Mouse (Mus musculus) thymus, adult 2 months (tissue): Measurements from ENCODE around the gene Maml3.
A peak's percentile ranks its signal among the peaks of the same experiment; 100 is the strongest.

Experiments
- CTCF ChIP-seq: fragments of 200-500 bp; IDR thresholded peaks from 2 replicates; pipeline ENCODE4 v1.5.1; 2012; ENCODE audit warnings: mild to moderate bottlenecking, control low read depth, low read length, moderate library complexity, borderline replicate concordance; ENCODE audit not compliant: control insufficient read depth, poor library complexity, insufficient read depth; ENCODE audit errors: extremely low read depth
- POLR2A ChIP-seq: fragments of 200-500 bp; IDR thresholded peaks from 2 replicates; pipeline ENCODE4 v1.6.1; 2012; ENCODE audit warnings: mild to moderate bottlenecking, low read length, control low read depth, moderate library complexity; ENCODE audit not compliant: control insufficient read depth, poor library complexity, insufficient read depth; ENCODE audit errors: extremely low read depth

DNA sequence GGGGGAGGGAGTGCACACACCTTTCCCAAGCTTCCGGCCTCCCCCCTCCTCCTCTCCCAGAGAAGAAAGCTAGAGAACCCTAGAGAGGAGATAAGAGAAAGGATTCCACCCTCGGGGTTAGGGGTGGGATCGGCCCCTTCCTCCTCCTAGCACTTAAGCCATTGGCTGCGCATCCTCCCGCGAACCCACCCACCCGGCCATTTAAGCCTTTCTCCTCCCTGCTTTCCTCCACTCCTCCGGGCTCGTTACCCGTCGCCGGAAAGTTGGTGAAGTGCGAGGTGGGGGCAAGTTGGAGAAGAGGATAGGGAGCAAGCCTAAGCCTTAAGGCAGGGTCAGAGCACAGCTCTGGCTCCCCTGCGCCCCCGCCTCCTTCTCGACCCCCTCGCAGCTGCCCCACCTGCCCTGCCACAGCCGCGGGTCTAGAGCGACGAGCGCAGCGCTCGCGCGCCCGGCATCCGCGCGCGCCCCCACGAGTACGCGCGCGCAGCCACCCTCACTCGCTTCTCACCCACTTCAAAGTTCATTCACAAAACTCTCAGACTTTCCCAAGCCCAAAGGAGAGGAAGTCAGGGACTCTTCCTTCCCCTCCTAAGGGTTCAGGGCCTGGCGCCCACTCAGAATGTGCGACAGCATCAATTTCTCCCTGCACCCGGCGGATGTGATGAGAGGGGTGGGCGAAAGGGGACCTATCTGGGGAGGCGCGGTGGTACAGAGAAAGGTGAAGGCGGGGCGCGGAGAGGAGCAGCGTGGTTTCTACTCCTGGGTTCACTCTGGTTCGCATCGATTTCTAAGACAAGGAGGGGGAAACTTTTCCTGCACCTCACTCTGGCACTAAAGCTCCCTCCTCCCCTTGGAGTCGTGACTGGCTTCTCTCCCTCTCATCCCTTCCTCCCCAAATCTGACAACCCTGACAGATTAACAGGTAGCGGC lies 2.0 kb downstream of the Maml3 start:
- TF ChIP-seq POLR2A (no peak; the same call in 1 of the 2 replicates), CTCF (peak; percentile 45; the same call in 1 of the 2 replicates)
